Comparison of ENCODE assay signal across 16 mouse cellular contexts in the genomic region with DNA sequence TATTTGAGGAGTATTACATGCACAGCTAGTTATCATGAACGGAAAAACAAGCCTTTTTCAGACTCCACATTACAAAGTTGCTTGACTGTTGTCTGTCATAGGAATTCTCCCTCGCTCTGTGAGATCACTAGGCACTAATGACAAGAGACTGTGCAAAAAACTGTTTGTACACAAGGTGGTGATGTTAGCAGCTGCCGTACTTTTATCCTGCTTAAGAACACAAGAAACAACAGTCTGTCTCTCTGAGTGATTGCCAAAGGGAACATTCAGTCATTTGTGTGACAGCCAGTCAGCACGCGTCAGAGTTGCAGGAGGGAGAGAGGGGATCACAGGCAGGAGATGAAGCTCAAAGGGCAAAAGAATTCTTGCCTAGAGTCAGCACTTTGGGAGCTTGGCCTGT.
DNase-seq lines count a peak whose midpoint lies in the region; ATAC-seq and TF ChIP-seq lines count a peak whose summit lies in the region.
"Had no signal": no experiment of that assay in that cellular context is flagged by ENCODE, and none has a peak within 500 bp of the region (broad histone marks: within the 10 kb centered on the region; RNA-seq: fewer than 3 reads in every experiment).

No protein-coding gene starts in this region.

- in situ Hi-C loops in Patski (cut with MboI; ENCODE audit: low pct_unique_long_range_greater_than_20kb), result no loop called here

- DNase-seq in heart, adult 11 months, result peak; percentile 27
- DNase-seq in heart, adult 9 months (ENCODE audit: low spot score in 2 of 2), result no peak
- peak; percentile 13 to 17 for DNase-seq in layer of hippocampus, adult 2 months (ENCODE audit: low spot score in 2 of 2)
- no peak for DNase-seq in layer of hippocampus, postnatal 14 days (ENCODE audit: low spot score in 2 of 2)
- no peak for DNase-seq in Patski (ENCODE audit: low read depth, low spot score)
- DNase-seq in layer of hippocampus, adult 9-11 months, result peak; percentile 28
- DNase-seq in adrenal gland, adult 18-20 months (ENCODE audit: low spot score in 2 of 2), result no peak
- no peak for DNase-seq in spleen, adult 12 weeks (ENCODE audit: low spot score)
- DNase-seq: cerebellum, adult 2 months; gastrocnemius, postnatal 25 days; heart, postnatal 36 days; liver; lung, embryonic 14.5 days; thymus, adult 2 months had no signal

- peak; percentile 55 for TF ChIP-seq CTCF in layer of hippocampus, adult 2 months (conservative IDR thresholded peaks at IDR 0.05)
- TF ChIP-seq CTCF in Patski (IDR thresholded peaks at IDR 0.05), result peak; percentile 6

- CTCF ChIA-PET in Patski (lab: Charles Lee), result no interaction called here

- peak overlapping the region; percentile 39; the same call in 1 of the 2 replicates for H3K27ac ChIP-seq in layer of hippocampus, adult 2 months
- H3K27ac ChIP-seq: intestine, embryonic 15.5 days had no signal

- H3K27me3 ChIP-seq in Patski, result peaks cover 18% of the 10 kb centered on the region
- H3K27me3 ChIP-seq: heart, embryonic 12.5 days; intestine, embryonic 15.5 days had no signal

- H3K4me3 ChIP-seq in layer of hippocampus, adult 2 months, result no peak overlapping the region
- H3K4me3 ChIP-seq: heart, embryonic 12.5 days; intestine, embryonic 15.5 days had no signal

- POLR2A ChIA-PET in Patski (lab: Charles Lee), result no interaction called here

- no peak for ATAC-seq in Patski
- ATAC-seq: intestine, embryonic 15.5 days had no signal

Comparison
In these comparisons a context has a peak if more than half of its experiments do, and no peak if none do; other contexts are left out.
1. DNase-seq: peak in heart, adult 11 months (single experiment), layer of hippocampus, adult 2 months (2 of 2) and layer of hippocampus, adult 9-11 months (single experiment); none in heart, adult 9 months (0 of 2), layer of hippocampus, postnatal 14 days (0 of 2), Patski (single experiment), adrenal gland, adult 18-20 months (0 of 2) and spleen, adult 12 weeks (single experiment).